Mouse (Mus musculus) embryonic facial prominence, embryonic 14.5 days (tissue): ENCODE results near the gene Mia. TPM values are rescaled to one million over a fixed set of nuclear protein-coding genes. Genes with fewer than 3 reads are reported as not detected.

Experiments used
- ATAC-seq: fragments of 200-750 bp; cut with Nextera tagmentation; 2 replicates; pipeline ENCODE4 v1.8.0; 2017; ENCODE audit warnings: low read depth, moderate number of reproducible peaks, moderate TSS enrichment
- DNase-seq: peaks from one replicate; pipeline ENCODE4 v3.0.0-alpha.2; 2015; ENCODE audit warnings: low spot score
- H3K27ac ChIP-seq: fragments of 300-500 bp; sonication (generic); replicated peaks from 2 replicates; pipeline ENCODE4 v1.5.1; 2014; ENCODE audit warnings: low read depth, mild to moderate bottlenecking, low read length, moderate library complexity
- H3K27me3 ChIP-seq: fragments of 300-500 bp; sonication (generic); replicated peaks from 2 replicates; pipeline ENCODE4 v1.6.1; 2014; ENCODE audit warnings: low read length; ENCODE audit not compliant: control insufficient read depth, insufficient read depth
- H3K36me3 ChIP-seq: fragments of 300-500 bp; sonication (generic); 2 replicates; pipeline ENCODE4 v1.6.1; 2014; ENCODE audit warnings: low read length, mixed read lengths; ENCODE audit not compliant: control insufficient read depth, insufficient read depth
- H3K4me1 ChIP-seq: fragments of 300-500 bp; sonication (generic); 2 replicates; pipeline ENCODE4 v1.6.1; 2014; ENCODE audit warnings: antibody characterized with exemption, low read length; ENCODE audit not compliant: control insufficient read depth, insufficient read depth
- H3K4me2 ChIP-seq: fragments of 300-500 bp; sonication (generic); 2 replicates; pipeline ENCODE4 v1.6.1; 2014; ENCODE audit warnings: low read depth, mild to moderate bottlenecking, low read length, moderate library complexity, mixed read lengths
- H3K4me3 ChIP-seq: fragments of 300-500 bp; sonication (generic); 2 replicates; pipeline ENCODE4 v1.5.1; 2014; ENCODE audit warnings: low read depth, mild to moderate bottlenecking, low read length
- H3K9ac ChIP-seq: fragments of 300-500 bp; sonication (generic); 2 replicates; pipeline ENCODE4 v1.6.1; 2014; ENCODE audit warnings: low read depth, mild to moderate bottlenecking, low read length, moderate library complexity, mixed read lengths
- H3K9me3 ChIP-seq: fragments of 300-500 bp; sonication (generic); 2 replicates; pipeline ENCODE4 v1.6.1; 2016; ENCODE audit warnings: low read length; ENCODE audit not compliant: control insufficient read depth
- WGBS: fragments of 180-500 bp; shearing (Covaris S2); extraction: QIAGEN DNeasy Blood & Tissue Kit; methylation state at CpG from one replicate; pipeline ENCODE4 v1.1.7; 2014; 5-methylcytosine and 5-hydroxymethylcytosine counted together
- polyA plus RNA-seq: library from polyadenylated mRNA; unstranded; fragments of >200 nt; fragmentation: Nextera tagmentation; extraction: Ambion mirVana; gene quantifications from 2 replicates; pipeline ENCODE4 v1.2.1, GENCODE M21; 2014

The Mia gene
- polyA plus RNA-seq, 1 experiment from 2014 or later = 102 TPM

DNA sequence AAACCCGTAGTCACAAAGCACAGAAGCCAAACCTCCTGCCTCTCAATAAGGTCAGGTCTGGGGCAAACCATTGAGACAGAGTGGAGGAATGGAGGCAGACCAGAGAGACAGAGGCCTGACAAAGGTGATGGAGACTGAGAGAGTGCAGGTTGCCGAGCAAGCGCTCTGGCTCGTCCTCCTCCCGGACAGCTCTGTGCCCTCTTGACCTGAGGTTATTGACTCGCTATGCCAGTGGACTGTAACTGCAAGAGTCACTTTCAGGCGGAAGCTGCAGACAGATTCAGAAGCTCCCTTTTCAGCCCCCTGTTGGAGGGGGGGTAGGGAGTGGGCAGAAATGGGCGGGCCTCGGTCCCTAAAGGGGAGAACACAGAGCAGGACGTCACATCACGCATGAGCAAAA, 39.0 kb upstream of the Mia start:
- H3K27me3 ChIP-seq = no peaks in the 10 kb centered on the region
- ATAC-seq = no peak
- no peaks in the 10 kb centered on the region for H3K9me3 ChIP-seq

DNA sequence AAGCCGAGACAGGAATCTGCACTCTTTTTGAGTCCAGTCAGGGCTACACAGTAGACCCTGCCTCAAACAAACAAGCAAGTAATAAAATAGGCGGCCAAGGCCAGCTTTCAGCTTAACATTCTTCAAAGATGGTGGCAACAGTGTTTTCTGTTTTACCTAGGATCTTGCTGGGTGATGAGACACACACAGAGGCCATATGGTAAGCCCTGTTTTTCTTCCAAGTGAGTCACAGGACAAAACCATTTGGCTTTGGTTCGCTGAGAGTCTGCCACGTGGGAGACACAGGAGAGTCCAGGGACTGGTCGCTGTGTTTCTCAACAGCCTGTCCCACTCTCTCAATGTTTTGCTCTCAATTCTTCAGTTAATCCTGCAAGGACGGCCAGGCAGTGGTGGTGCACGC, 37.6 kb upstream of the Mia start:
- Histone ChIP-seq H3K4me1 (no peaks in the 10 kb centered on the region), H3K9me3 (no peaks in the 10 kb centered on the region), H3K27ac (no peak overlapping the region), H3K4me2 (no peak overlapping the region), H3K36me3 (peaks cover 78% of the 10 kb centered on the region), H3K9ac (no peak overlapping the region), H3K27me3 (no peaks in the 10 kb centered on the region), H3K4me3 (no peak overlapping the region)
- 79% methylated on average over 7 of the region's 7 CpGs for WGBS
- DNase-seq (no peak), ATAC-seq (no peak)

More for the DNA sequence above, 39.0 kb upstream of the Mia start:
- peaks cover 5% of the 10 kb centered on the region for H3K4me1 ChIP-seq
- no peak for DNase-seq
- WGBS = 77% methylated on average over 11 of the region's 11 CpGs
- no peak overlapping the region for H3K4me2 ChIP-seq
- peaks cover 67% of the 10 kb centered on the region for H3K36me3 ChIP-seq
- H3K27ac ChIP-seq = no peak overlapping the region
- H3K9ac ChIP-seq = no peak overlapping the region
- H3K4me3 ChIP-seq = no peak overlapping the region

DNA sequence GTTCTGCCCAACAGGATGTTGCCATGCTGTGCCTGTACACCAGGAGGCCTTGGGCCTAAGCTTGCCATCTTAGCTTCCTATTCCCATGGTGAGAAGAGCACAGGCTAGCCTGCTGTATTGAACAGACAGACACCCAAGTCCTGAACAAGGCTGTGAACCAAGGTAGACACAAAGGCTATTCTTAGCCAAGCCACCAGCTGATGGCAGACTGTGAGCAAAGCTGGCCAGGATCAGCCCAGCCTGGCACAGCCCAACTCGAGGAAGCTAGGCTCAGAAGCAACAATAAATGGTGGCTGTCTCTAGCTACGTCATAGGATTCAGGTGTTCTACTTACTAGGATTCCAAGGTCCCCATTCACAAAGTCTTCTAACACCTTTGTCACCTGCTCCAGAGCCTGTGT, 31.7 kb upstream of the Mia start:
- no peak for DNase-seq
- no peak overlapping the region for H3K4me3 ChIP-seq
- 82% methylated on average over 2 of the region's 2 CpGs for WGBS
- ATAC-seq = no peak
- no peaks in the 10 kb centered on the region for H3K4me1 ChIP-seq
- no peak overlapping the region for H3K9ac ChIP-seq
- no peak overlapping the region for H3K4me2 ChIP-seq
- H3K9me3 ChIP-seq = no peaks in the 10 kb centered on the region
- no peaks in the 10 kb centered on the region for H3K27me3 ChIP-seq
- peaks cover 89% of the 10 kb centered on the region for H3K36me3 ChIP-seq
- no peak overlapping the region for H3K27ac ChIP-seq

DNA sequence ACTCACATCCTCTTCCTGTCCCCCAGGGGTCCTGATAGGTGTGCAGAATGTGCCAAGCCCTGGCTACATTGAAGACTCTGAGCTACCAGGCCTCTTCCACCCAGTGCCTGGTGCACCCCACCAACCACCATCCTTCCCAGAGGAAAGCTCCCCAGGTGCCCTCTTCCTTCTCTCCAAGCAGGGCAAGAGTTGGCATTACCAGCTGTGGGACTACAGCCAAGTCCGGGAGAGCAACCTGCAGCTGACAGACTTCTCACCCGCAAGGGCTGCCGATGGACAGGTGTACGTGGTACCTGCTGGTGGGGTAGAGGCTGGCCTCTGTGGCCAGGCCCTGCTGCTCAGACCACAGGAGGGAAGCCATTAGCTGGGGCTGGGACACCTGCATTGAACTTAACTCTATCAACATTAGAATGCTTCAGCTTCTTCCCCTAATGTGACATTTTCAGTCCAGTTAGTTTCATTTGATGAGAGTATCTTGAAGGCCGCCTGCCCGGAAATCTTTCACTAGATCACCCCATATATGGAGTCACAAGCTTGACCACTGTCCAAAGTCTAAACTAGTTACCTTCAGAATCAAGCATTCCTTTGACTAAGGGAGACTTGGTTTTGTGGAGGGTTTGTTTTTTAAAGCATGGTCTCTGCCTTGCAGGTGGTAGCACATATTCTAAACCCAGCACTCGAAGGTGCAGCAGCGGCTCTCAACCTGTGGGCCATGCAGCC, 22.9 kb upstream of the Mia start:
- Histone ChIP-seq H3K4me3 (no peak overlapping the region), H3K9ac (no peak overlapping the region), H3K27me3 (no peaks in the 10 kb centered on the region), H3K27ac (no peak overlapping the region), H3K9me3 (no peaks in the 10 kb centered on the region), H3K36me3 (peaks cover 66% of the 10 kb centered on the region), H3K4me1 (no peaks in the 10 kb centered on the region), H3K4me2 (no peak overlapping the region)
- 96% methylated on average over 8 of the region's 8 CpGs for WGBS
- ATAC-seq = no peak
- no peak for DNase-seq

DNA sequence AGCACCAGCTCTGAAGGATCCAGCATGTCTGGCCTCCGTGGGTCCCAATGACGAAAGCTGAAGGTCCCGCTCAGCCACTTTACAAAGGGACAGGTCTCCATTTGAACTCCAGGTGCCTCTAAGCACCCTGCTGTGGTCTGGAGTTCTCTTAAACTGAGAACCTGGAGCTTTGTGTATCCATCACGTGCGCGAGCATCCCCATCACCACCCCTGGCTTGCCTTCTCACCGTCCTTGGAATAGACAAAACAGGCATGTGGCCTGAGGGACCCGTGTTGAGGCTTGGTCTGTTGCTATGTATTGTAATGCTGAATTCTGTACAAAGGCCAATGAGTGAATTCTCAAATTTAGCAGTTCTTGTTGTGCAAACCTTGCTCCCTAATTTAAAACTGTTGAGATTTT, 17.8 kb upstream of the Mia start:
- Histone ChIP-seq H3K4me1 (peaks cover 11% of the 10 kb centered on the region), H3K4me3 (no peak overlapping the region), H3K27ac (no peak overlapping the region), H3K27me3 (no peaks in the 10 kb centered on the region), H3K36me3 (peaks cover 35% of the 10 kb centered on the region), H3K9me3 (no peaks in the 10 kb centered on the region), H3K4me2 (no peak overlapping the region), H3K9ac (no peak overlapping the region)
- ATAC-seq (no peak), DNase-seq (no peak)
- 91% methylated on average over 8 of the region's 8 CpGs for WGBS

DNA sequence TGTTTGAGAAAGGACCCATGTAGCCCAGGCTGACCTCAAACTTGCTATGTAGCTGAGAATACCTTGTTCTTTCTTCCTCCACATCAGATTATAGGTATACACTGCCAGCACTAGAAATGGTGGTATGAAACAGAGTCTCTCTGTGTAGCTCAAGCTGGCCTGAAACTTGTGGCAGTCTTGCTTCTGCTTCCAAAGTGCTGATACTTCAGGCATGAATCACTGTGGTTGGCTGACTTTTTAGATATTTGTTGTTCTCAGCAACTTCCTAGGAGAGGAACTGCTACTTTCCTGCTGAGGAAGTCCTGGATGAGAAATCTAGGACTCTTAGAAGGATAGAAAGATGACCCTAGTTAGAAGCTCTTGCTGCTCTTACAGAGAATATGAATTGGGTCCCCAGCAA, 17.4 kb upstream of the Mia start:
- ATAC-seq (no peak), DNase-seq (no peak)
- no peak overlapping the region for H3K4me3 ChIP-seq
- H3K4me1 ChIP-seq = peaks cover 11% of the 10 kb centered on the region
- no peaks in the 10 kb centered on the region for H3K9me3 ChIP-seq
- no peaks in the 10 kb centered on the region for H3K27me3 ChIP-seq
- no peak overlapping the region for H3K4me2 ChIP-seq
- H3K36me3 ChIP-seq = peaks cover 35% of the 10 kb centered on the region
- no peak overlapping the region for H3K27ac ChIP-seq
- H3K9ac ChIP-seq = no peak overlapping the region

DNA sequence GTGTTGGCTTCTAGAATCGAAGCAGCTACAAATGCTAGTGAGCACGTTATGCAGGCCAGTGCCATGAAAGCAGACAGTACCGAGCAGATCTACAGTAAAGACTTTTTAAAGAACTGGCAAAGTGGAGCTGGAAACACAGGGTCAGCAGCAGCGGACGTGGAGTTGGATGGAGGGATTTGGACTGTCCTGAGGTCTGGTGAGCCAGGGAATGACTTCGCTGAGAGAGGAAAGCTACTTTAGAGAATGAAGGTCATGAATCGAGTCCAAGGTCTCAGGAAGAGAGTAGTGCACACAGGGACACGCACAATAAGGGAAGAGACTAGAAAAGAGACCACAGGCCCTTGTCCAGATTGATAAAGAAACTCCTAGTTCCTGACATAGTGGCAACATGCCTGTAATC, 16.7 kb upstream of the Mia start:
- Histone ChIP-seq H3K27ac (no peak overlapping the region), H3K9me3 (no peaks in the 10 kb centered on the region), H3K4me2 (no peak overlapping the region), H3K4me1 (peaks cover 11% of the 10 kb centered on the region), H3K27me3 (no peaks in the 10 kb centered on the region), H3K4me3 (no peak overlapping the region), H3K9ac (no peak overlapping the region), H3K36me3 (peaks cover 35% of the 10 kb centered on the region)
- DNase-seq (no peak), ATAC-seq (no peak)
- WGBS = 90% methylated on average over 8 of the region's 8 CpGs

DNA sequence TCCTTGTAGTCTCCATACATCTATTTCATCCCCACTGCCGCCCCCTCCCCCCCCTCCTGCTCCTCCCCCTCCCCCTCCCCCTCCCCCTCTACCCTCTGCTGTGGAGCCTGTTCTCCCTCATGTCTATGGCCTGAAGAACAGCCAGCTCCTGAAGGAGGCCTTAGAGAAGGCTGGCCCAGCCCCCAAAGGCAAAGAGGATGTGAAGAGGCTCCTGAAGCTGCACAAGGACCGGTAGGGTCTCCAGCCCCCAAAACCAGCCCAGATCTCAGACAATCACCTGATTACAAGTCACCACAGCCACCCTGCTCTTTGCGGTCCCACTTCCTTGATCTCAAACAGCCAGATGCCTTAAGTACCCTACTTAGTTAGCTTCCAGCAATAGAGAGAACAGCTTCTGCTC, 16.2 kb upstream of the Mia start:
- Histone ChIP-seq H3K27ac (no peak overlapping the region), H3K9me3 (no peaks in the 10 kb centered on the region), H3K36me3 (peaks cover 35% of the 10 kb centered on the region), H3K4me2 (no peak overlapping the region), H3K4me3 (no peak overlapping the region), H3K9ac (no peak overlapping the region), H3K4me1 (peaks cover 11% of the 10 kb centered on the region), H3K27me3 (no peaks in the 10 kb centered on the region)
- DNase-seq (no peak), ATAC-seq (no peak)
- 86% methylated on average over 3 of the region's 3 CpGs for WGBS
